Mouse (Mus musculus): ENCODE measurements around the gene Cgref1. TPM values are rescaled to one million over a fixed set of nuclear protein-coding genes. Genes with fewer than 3 reads are reported as not detected.

Cgref1 gene
- polyA plus RNA-seq (2015; fragmentation: Nextera tagmentation; extraction: Ambion mirVana): 62.7 and 66.5 TPM in 2 replicates

DNA sequence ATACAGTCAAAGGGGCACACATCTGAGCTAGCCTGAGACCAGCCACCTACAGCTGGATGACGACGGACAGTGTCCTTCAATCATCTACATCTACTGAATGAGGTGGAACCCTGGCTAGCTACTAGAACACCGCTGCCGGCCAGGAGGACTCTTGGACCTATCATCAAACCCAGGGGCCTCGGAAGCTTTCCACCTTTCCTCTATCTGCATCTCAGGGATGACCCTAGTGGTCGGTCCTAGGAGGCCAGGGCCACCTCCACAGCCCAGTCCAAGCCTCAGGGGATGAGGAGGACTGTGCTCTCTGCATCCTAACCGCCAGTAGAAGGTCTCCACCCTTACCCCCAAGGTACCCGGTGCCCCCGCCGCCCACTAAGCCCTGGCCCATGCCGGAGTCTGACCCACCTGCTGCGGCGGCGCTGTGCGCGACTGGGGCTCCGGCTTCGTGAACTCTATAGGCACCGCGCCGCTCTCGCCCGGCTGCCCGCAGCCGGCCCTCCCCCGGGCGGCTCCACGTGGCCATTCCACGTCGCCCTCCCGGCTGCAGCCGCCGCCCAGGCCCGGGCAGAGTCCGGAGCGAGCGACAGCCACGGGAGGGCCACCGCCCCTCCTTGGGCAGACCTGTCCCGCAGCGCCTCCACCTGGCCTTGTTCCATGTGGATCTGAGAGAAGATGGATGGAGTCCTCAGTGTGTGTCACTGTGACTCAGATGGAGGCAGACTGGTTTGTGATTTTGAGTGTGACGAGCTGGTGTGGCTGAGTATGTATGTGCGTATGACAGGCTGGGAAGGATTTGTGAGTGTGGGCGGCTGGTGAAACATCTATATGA, at the start of gene Cgref1:
Cgref1 (minus strand) TSS at position 636 of the 826 bp plus-strand sequence.
- Histone ChIP-seq H3K4me2 (peak within 1 kb of the TSS; percentile 81), H3K27ac (peak within 1 kb of the TSS; percentile 53), H3K9me3 (no peaks in the 10 kb centered on the region), H3K4me1 (peaks cover 28% of the 10 kb centered on the region), H3K4me3 (peak within 1 kb of the TSS; percentile 66), H3K9ac (peak within 1 kb of the TSS; percentile 72), H3K27me3 (replicated peaks) (no peaks in the 10 kb centered on the region), H3K36me3 (replicated peaks) (no peaks in the 10 kb centered on the region)
- 3% methylated on average over 44 of the region's 44 CpGs for WGBS
- ATAC-seq (replicated peaks): peak; percentile 74

DNA sequence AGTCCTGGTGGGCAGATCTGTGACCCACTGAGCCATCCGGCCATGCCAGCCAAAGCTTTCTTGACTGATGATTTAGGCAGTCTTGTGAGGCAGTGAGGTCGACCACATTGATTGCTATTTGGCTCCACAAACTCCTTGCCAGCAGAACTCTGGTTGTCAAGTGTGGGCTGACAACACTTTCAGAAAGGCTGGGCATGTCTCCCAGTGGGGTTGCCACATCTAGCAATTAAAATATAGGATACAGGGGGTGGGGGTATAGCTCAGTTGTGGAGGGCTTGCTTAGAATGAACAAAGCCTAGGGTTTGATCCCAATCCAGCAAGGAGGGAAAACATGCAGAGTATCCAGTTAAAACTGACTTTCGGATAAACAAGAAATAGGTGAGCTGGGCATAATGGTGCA, 48.7 kb upstream of the Cgref1 start:
- ATAC-seq (replicated peaks): no peak
- Histone ChIP-seq H3K27me3 (replicated peaks) (no peaks in the 10 kb centered on the region), H3K4me3 (no peak overlapping the region), H3K4me1 (no peaks in the 10 kb centered on the region), H3K36me3 (replicated peaks) (no peaks in the 10 kb centered on the region), H3K27ac (no peak overlapping the region), H3K4me2 (no peak overlapping the region), H3K9me3 (no peaks in the 10 kb centered on the region), H3K9ac (no peak overlapping the region)
- WGBS: 67% methylated on average over 3 of the region's 3 CpGs

DNA sequence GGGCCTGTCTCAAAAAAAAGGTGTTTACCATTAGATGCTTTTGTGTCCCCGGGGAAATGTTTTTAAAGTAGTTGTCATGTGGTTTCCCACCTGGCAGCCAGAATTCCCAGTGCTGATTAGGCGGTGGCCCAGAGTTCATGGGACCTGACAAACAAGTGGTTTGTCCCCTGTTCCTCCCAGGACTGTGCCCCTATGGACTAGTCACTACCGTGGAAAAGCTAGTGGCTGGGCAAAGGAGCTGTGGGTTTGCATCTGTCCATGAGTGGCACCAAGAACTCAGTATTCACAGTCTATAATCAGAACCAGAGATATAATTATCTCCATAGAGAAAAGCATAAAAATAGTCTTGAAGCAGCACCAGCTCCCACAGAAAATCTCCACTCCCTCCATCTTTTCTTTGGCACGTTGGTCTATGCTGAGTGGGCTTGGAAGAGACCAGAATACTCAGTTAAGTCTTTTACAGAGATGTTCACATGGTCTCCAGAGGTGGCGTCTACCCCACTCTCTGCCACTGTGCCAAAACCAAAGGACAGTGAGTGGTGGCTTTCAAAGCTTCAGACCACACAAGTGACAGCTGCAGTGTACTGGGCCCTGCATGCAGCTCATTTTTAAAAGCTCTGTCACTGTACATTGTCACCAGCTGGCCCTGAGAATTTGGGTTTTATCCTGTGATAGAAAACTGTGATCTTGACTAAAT, 47.7 kb upstream of the Cgref1 start:
- no peak overlapping the region for H3K4me3 ChIP-seq
- H3K27ac ChIP-seq: no peak overlapping the region
- H3K4me2 ChIP-seq: no peak overlapping the region
- WGBS: 79% methylated on average over 5 of the region's 5 CpGs
- no peaks in the 10 kb centered on the region for H3K4me1 ChIP-seq
- no peak overlapping the region for H3K9ac ChIP-seq
- H3K27me3 ChIP-seq (replicated peaks): no peaks in the 10 kb centered on the region
- no peaks in the 10 kb centered on the region for H3K9me3 ChIP-seq
- ATAC-seq (replicated peaks): no peak
- no peaks in the 10 kb centered on the region for H3K36me3 ChIP-seq (replicated peaks)

DNA sequence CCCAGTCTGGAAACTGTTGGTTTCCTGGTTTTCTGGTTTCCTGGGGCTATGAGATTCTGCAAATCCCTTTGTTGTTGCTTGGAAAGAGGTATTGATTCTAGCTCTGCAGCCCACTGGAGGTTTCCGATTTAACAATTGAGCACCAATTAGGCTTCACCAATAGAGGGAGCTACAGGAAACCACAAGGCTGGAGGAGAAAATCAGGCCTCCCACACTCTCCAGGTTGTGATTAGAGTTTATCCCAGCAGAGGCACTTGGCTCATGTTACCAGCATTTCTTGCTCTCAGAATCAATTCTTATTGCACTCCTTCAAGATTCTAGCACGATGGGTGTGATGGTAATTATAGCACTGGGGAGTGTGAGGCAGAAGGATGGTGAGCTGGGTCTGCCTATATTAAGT, 37.0 kb upstream of the Cgref1 start:
- H3K4me2 ChIP-seq: no peak overlapping the region
- H3K27me3 ChIP-seq (replicated peaks): no peaks in the 10 kb centered on the region
- WGBS: 16% methylated on average over 2 of the region's 2 CpGs
- H3K27ac ChIP-seq: no peak overlapping the region
- H3K4me3 ChIP-seq: no peak overlapping the region
- H3K36me3 ChIP-seq (replicated peaks): no peaks in the 10 kb centered on the region
- H3K9me3 ChIP-seq: no peaks in the 10 kb centered on the region
- no peaks in the 10 kb centered on the region for H3K4me1 ChIP-seq
- no peak overlapping the region for H3K9ac ChIP-seq
- no peak for ATAC-seq (replicated peaks)

DNA sequence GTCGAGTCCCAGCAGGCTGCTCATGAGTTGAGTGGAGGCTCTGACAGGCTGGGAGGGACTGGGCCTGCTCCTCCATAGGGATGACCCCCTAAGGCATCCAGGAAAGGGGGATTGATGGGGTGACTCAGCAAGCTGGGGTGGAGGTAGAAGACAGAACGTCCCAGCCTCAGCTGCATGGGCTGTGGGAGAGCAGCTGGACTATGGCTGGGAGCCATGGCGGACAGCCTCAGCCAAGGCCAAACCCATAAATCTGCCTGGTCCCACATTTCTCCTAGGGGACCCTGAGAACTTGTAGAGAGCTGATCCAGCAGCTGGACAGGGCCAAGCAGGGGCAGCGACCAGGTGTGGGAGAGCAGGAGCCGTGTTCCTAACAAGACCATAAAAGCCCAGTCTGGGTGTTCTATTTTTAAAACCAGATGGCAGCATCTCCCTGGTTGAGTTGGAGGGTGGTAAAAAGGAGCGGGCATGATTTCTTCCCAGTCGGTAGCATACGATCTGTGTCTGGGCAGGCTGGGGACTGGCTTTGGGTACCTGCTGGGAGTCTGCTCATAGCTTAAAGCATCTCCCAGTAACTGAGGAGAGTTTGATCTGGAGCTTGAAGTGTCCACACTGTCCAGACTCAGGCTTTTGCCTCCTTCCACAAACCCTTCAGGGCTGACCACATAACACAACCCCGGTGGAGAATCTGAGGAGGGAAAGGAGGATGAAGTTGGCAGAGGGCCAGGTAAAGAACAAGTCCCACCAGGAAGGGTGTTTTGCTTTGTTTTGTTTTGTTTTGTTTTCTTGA, 29.7 kb upstream of the Cgref1 start:
- Histone ChIP-seq H3K9me3 (no peaks in the 10 kb centered on the region), H3K36me3 (replicated peaks) (no peaks in the 10 kb centered on the region), H3K4me3 (no peak overlapping the region), H3K4me1 (no peaks in the 10 kb centered on the region), H3K27ac (no peak overlapping the region), H3K9ac (no peak overlapping the region), H3K4me2 (no peak overlapping the region), H3K27me3 (replicated peaks) (no peaks in the 10 kb centered on the region)
- 72% methylated on average over 9 of the region's 9 CpGs for WGBS
- ATAC-seq (replicated peaks): no peak

DNA sequence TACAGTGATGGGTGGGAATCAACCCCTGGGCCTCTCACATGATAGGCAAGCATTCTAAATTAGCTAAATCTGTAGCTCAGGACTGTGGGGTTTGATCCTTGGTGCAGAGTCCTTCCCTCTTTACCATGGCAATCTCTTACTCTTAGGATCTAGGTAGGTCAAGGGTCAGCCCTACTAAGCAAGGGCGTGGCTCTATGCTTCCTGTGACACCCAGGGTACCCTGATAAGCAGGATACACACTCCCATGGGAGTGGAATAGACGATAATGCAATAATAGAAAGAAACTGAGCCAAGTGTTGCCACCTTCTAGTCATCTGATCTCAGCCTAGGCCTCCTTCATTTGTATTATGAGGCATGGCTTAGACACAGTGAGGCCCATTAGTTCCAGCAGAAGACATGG, 24.0 kb upstream of the Cgref1 start:
- no peak overlapping the region for H3K4me3 ChIP-seq
- no peak for ATAC-seq (replicated peaks)
- WGBS: 80% methylated on average over 2 of the region's 2 CpGs

DNA sequence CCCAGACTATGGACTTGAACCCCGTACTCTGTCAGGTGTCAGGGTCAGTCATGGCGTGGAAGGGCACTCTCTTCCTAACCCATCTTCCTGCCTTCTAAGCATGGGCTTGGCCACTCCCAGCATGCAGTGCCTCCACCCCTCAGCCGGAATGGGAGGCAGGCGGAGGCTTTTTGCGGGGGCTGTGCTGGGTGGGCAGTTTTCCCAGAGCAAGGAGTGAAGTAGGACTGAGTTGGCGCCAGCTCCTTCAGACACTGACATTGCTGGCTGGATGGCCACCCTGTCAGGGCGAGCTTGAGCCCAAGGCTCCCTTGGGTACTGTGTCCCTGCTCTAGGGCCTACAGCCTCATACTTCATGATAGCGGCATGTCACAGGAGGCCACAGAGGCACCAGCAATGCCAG, 23.0 kb upstream of the Cgref1 start, which contains the start of gene Tcf23:
Tcf23 (plus strand) TSS at position 247 of the 400 bp plus-strand sequence.
- no peaks in the 10 kb centered on the region for H3K27me3 ChIP-seq (replicated peaks)
- no peaks in the 10 kb centered on the region for H3K36me3 ChIP-seq (replicated peaks)
- H3K4me2 ChIP-seq: no peak within 1 kb of the TSS
- 73% methylated on average over 8 of the region's 8 CpGs for WGBS
- no peaks in the 10 kb centered on the region for H3K4me1 ChIP-seq
- no peak within 1 kb of the TSS for H3K9ac ChIP-seq
- ATAC-seq (replicated peaks): no peak
- H3K4me3 ChIP-seq: no peak within 1 kb of the TSS
- no peaks in the 10 kb centered on the region for H3K9me3 ChIP-seq
- H3K27ac ChIP-seq: no peak within 1 kb of the TSS

More for the DNA sequence above, 24.0 kb upstream of the Cgref1 start:
- no peak overlapping the region for H3K9ac ChIP-seq
- H3K27ac ChIP-seq: no peak overlapping the region
- H3K4me1 ChIP-seq: no peaks in the 10 kb centered on the region
- no peaks in the 10 kb centered on the region for H3K27me3 ChIP-seq (replicated peaks)
- no peaks in the 10 kb centered on the region for H3K36me3 ChIP-seq (replicated peaks)
- H3K4me2 ChIP-seq: no peak overlapping the region
- no peaks in the 10 kb centered on the region for H3K9me3 ChIP-seq

DNA sequence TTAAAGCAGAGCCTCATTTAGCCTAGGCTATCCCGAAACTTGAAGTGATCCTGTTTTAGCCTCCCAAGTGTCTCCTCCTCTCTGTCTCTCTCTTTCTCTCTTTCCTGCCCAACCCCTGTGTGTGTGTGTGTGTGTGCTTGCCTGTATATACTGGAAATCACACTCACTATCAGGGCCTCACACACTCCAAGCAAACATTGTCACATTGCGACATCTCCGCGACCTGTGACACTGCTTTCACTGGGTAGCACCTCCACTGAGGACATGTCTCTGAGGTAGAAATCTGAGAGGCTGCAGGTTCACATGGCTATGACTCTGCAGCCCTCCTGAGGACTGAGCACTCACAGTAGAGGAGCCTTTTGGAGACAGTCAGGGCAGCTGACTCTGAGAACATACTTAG, 20.8 kb upstream of the Cgref1 start:
- no peaks in the 10 kb centered on the region for H3K4me1 ChIP-seq
- no peak overlapping the region for H3K27ac ChIP-seq
- WGBS: 91% methylated on average over 4 of the region's 4 CpGs
- H3K4me2 ChIP-seq: no peak overlapping the region
- no peak for ATAC-seq (replicated peaks)
- no peaks in the 10 kb centered on the region for H3K27me3 ChIP-seq (replicated peaks)
- no peaks in the 10 kb centered on the region for H3K9me3 ChIP-seq
- H3K9ac ChIP-seq: no peak overlapping the region
- no peaks in the 10 kb centered on the region for H3K36me3 ChIP-seq (replicated peaks)
- H3K4me3 ChIP-seq: no peak overlapping the region

DNA sequence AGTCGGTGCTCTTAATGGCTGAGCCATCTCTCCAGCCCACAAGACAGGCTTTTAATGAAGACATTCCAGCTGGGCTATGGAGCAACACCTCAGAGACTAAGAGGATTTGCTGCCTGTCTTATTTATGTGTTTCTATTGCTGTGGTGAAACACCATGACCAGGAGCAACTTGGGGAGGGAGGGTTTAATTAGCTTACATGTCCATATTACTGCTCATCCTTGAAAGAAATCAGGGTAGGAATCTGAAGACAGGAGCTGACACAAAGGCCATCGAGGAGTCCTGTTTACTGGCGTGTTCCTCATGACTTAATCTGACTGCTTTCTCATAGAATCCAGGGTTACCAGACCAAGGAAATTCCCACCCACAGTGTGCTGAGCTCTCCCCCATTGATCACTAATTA, 18.5 kb upstream of the Cgref1 start:
- peaks cover 7% of the 10 kb centered on the region for H3K4me1 ChIP-seq
- H3K4me3 ChIP-seq: no peak overlapping the region
- no peaks in the 10 kb centered on the region for H3K9me3 ChIP-seq
- no peak overlapping the region for H3K4me2 ChIP-seq
- WGBS: 43% methylated on average over 3 of the region's 3 CpGs
- ATAC-seq (replicated peaks): no peak
- H3K9ac ChIP-seq: no peak overlapping the region
- H3K36me3 ChIP-seq (replicated peaks): no peaks in the 10 kb centered on the region
- H3K27ac ChIP-seq: no peak overlapping the region
- no peaks in the 10 kb centered on the region for H3K27me3 ChIP-seq (replicated peaks)

DNA sequence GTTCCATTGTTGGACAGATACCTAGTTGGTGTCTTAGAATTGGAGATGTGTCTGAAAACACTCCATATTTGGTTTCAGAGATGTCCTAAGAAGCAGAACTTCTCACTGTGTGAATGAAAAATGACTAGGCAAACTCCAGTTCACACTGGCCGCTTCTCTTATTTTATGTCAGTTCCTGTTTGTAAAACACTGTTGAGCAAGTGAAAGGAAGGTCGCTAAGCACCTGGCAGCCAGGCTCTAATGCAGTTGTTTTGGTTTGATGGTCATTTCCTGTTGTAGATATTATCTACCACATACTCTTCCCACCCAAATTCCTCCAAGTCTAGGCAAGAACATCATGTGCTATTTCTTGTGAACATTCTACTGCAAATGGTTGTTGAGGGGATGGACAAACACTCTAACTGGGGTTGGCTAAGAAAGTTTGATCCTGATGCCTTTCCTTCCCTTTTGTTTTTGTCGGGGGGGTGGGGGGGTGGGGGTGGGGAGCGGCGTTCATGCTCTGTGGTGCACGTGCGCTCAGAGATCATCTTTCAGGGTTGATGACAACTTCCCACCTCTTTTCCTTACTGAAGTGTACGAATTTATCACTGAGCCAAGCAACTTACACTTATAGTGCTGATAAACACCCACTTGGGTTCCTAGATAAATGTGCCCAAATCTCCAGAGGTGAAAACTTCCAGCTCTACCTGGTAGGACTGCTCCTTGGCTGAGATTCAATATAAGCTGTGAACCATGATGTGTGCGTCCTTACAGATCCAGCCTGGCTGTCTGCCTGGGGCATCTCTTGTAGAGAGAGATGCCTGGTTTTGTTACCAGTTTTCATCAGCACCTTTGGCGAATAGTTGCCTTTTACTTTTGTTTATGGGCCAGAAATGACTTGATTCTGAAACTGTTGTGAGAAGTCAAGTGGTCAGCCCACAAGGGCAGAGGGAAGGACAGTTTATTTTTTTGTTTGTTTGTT, 16.4 kb upstream of the Cgref1 start:
- H3K36me3 ChIP-seq (replicated peaks): 0 out of 2 replicates have a peak, but pooled peaks cover 9% of the 10 kb centered on the region
- H3K27ac ChIP-seq: no peak overlapping the region
- no peaks in the 10 kb centered on the region for H3K27me3 ChIP-seq (replicated peaks)
- no peak for ATAC-seq (replicated peaks)
- 81% methylated on average over 10 of the region's 10 CpGs for WGBS
- H3K4me2 ChIP-seq: no peak overlapping the region
- H3K4me1 ChIP-seq: peaks cover 23% of the 10 kb centered on the region
- H3K9ac ChIP-seq: no peak overlapping the region
- H3K4me3 ChIP-seq: no peak overlapping the region
- H3K9me3 ChIP-seq: no peaks in the 10 kb centered on the region

DNA sequence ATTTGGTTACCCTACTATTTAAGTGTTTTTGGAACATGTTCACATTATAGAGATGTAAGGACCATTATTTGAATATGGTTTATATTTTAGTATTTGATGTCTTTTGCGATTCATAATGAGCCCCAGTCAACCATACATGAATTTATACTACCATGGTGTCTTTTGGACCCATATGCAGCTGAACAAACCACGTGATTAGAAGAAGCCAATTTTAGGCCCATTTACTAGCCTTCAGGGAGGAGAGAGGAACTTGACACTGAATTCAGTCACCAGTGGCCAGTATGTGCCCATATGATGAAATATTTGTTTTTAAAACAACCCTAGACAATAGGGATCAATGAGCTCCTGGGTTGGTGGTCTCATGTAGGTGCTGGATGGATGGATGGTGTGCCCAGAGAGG, 15.4 kb upstream of the Cgref1 start:
- peak overlapping the region; percentile 92 for H3K4me2 ChIP-seq
- peaks cover 23% of the 10 kb centered on the region for H3K4me1 ChIP-seq
- peak overlapping the region; percentile 91; the same call in 1 of the 2 replicates for H3K4me3 ChIP-seq
- 0 out of 2 replicates have a peak, but pooled peaks cover 9% of the 10 kb centered on the region for H3K36me3 ChIP-seq (replicated peaks)
- ATAC-seq (replicated peaks): no peak
- peak overlapping the region; percentile 76; the same call in 1 of the 2 replicates for H3K27ac ChIP-seq
- H3K9ac ChIP-seq: no peak overlapping the region
- no peaks in the 10 kb centered on the region for H3K27me3 ChIP-seq (replicated peaks)
- 87% methylated on average over 2 of the region's 2 CpGs for WGBS
- no peaks in the 10 kb centered on the region for H3K9me3 ChIP-seq
